Mouse (Mus musculus): ENCODE data around the gene Usp17ld. TPM values are rescaled to one million over a fixed set of nuclear protein-coding genes. Genes with fewer than 3 reads are reported as not detected.
"Not testable (repeated sequence)": the region's sequence is repeated elsewhere in the genome, so short reads cannot be mapped to it uniquely, and the experiment has no call there.

Usp17ld gene
- total RNA-seq (2017), result not detected in 3 replicates

GRCm38 (mm10) chr7:103252405-103252804 is at the start of gene Usp17ld:
Usp17ld (minus strand) TSS chr7:103252505.
- not testable (repeated sequence) for ATAC-seq (replicated peaks; ENCODE audit: insufficient number of reproducible peaks, low FRiP score, low TSS enrichment, poor library complexity, severe bottlenecking)

- no peak for ATAC-seq (replicated peaks; ENCODE audit: insufficient number of reproducible peaks, low FRiP score, low TSS enrichment, poor library complexity, severe bottlenecking)
These were observed 35.6 kb downstream of the Usp17ld start, which contains the start of gene Olfr594 for GRCm38 (mm10) chr7:103216696-103217095. Olfr594 (plus strand) TSS chr7:103216996.

DNA sequence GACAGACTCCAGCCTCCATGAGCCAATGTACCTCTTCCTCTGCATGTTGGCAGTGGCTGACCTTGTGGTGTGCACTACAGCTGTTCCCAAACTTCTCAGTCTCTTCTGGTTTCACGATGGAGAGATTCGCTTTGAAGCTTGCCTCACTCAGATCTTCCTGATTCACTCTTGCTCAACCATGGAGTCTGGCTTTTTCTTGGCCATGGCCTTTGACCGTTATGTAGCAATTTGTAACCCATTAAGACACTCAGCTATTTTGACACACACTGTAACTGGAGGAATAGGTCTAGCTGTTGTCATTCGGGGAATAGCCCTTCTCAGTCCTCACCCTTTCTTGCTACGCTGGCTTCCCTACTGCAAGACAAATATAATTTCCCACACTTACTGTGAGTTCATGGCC is 40.3 kb downstream of the Usp17ld start:
- ATAC-seq (replicated peaks; ENCODE audit: insufficient number of reproducible peaks, low FRiP score, low TSS enrichment, poor library complexity, severe bottlenecking), result not testable (repeated sequence)

DNA sequence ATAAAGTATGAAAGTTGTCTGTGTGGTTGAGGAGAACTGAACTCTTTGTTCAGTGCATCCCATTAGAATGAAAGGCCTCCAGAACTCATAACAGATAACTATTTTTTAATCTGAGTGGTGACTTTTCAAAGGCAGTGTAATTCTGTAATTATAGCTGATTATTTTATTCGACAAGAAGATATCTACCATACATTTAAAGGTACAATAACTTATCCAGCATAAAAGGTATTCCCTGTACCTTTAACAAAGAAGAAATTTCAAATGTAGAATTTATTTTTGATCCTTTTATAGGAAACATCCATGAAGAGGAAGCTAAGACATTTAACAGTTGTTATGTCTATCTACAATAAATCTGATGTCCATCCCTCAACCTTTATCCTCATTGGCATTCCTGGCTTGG is 40.7 kb downstream of the Usp17ld start, which contains the start of gene Olfr593:
Gene Olfr593 (plus strand): TSS at position 301 of the 400 bp plus-strand sequence.
- ATAC-seq (replicated peaks; ENCODE audit: insufficient number of reproducible peaks, low FRiP score, low TSS enrichment, poor library complexity, severe bottlenecking), result no peak

Other genes starting within 250 kb of the Usp17ld start
- not detected in 3 replicates for gene Olfr582, start 214.5 kb downstream of the Usp17ld start, total RNA-seq (2017)
- not detected in 3 replicates for gene Olfr583, start 201.2 kb downstream of the Usp17ld start, total RNA-seq (2017)
- not detected in 3 replicates for gene Olfr584, start 170.6 kb downstream of the Usp17ld start, total RNA-seq (2017)
- 1.3 TPM in 1 of 3 replicates, not detected in the others for gene Olfr585, start 154.8 kb downstream of the Usp17ld start, total RNA-seq (2017)
- not detected in 3 replicates for gene Olfr586, start 126.9 kb downstream of the Usp17ld start, total RNA-seq (2017)
- not detected in 3 replicates for gene Olfr588-ps1, start 111.6 kb downstream of the Usp17ld start, total RNA-seq (2017)
- not detected in 3 replicates for gene Olfr589, start 96.1 kb downstream of the Usp17ld start, total RNA-seq (2017)
- not detected in 3 replicates for gene Olfr591, start 74.2 kb downstream of the Usp17ld start, total RNA-seq (2017)
- 0.10 TPM in 1 of 3 replicates, not detected in the others for gene Olfr592, start 67.7 kb downstream of the Usp17ld start, total RNA-seq (2017)
- not detected in 3 replicates for gene Olfr593, start 40.6 kb downstream of the Usp17ld start, total RNA-seq (2017)
- not detected in 3 replicates for gene Olfr594, start 35.5 kb downstream of the Usp17ld start, total RNA-seq (2017)
- not detected in 3 replicates for gene Olfr596, start 53.1 kb upstream of the Usp17ld start, total RNA-seq (2017)
- not detected in 3 replicates for gene Olfr597, start 63.8 kb upstream of the Usp17ld start, total RNA-seq (2017)
- gene Olfr598, start 71.1 kb upstream of the Usp17ld start, total RNA-seq (2017), result not detected in 3 replicates
- gene Olfr599, start 83.4 kb upstream of the Usp17ld start, total RNA-seq (2017), result not detected in 3 replicates
- not detected in 3 replicates for gene Olfr600, start 97.2 kb upstream of the Usp17ld start, total RNA-seq (2017)
- gene Olfr601, start 110.2 kb upstream of the Usp17ld start, total RNA-seq (2017), result not detected in 3 replicates
- gene Olfr603, start 133.7 kb upstream of the Usp17ld start, total RNA-seq (2017), result not detected in 3 replicates
- gene Usp17lc, start 162.6 kb upstream of the Usp17ld start, total RNA-seq (2017), result not detected in 3 replicates
- not detected in 3 replicates for gene Olfr605, start 192.9 kb upstream of the Usp17ld start, total RNA-seq (2017)
- not detected in 3 replicates for gene Olfr606, start 196.5 kb upstream of the Usp17ld start, total RNA-seq (2017)
- not detected in 3 replicates for gene Olfr607, start 211.6 kb upstream of the Usp17ld start, total RNA-seq (2017)
- gene Olfr608, start 217.4 kb upstream of the Usp17ld start, total RNA-seq (2017), result not detected in 3 replicates
- not detected in 3 replicates for gene Olfr609, start 245.6 kb upstream of the Usp17ld start, total RNA-seq (2017)

All from monocyte, adult 5-6 weeks (primary cell).